ENCODE assay signal across 17 mouse cellular contexts in genomic region chr19:15663659-15664255, GRCm38 (mm10).
DNase-seq lines count a peak whose midpoint lies in the region; ATAC-seq and TF ChIP-seq lines count a peak whose summit lies in the region.
"Had no signal": no experiment of that assay in that cellular context is flagged by ENCODE, and none has a peak within 500 bp of the region (broad histone marks: within the 10 kb centered on the region; RNA-seq: fewer than 3 reads in every experiment).

No protein-coding gene starts in this region.

- H3K36me3 ChIP-seq in forebrain, postnatal 0 days (ENCODE audit: insufficient read depth): no peaks in the 10 kb centered on the region
- no peaks in the 10 kb centered on the region for H3K36me3 ChIP-seq in forebrain, embryonic 16.5 days (ENCODE audit: control insufficient read depth, insufficient read depth)
- H3K36me3 ChIP-seq in hindbrain, embryonic 16.5 days (ENCODE audit: control insufficient read depth, insufficient read depth, low read length): no peaks in the 10 kb centered on the region
- H3K36me3 ChIP-seq in hindbrain, embryonic 10.5 days: no peaks in the 10 kb centered on the region
- H3K36me3 ChIP-seq in neural tube, embryonic 13.5 days: no peaks in the 10 kb centered on the region
- no peaks in the 10 kb centered on the region for H3K36me3 ChIP-seq in neural tube, embryonic 14.5 days (ENCODE audit: control insufficient read depth, insufficient read depth, low read length)
- H3K36me3 ChIP-seq: embryonic facial prominence, embryonic 12.5 days; forebrain, embryonic 15.5 days; heart, embryonic 12.5 days; hindbrain, embryonic 15.5 days had no signal

- no peaks in the 10 kb centered on the region for H3K9me3 ChIP-seq in forebrain, postnatal 0 days (ENCODE audit: low read length)
- H3K9me3 ChIP-seq in forebrain, embryonic 16.5 days (ENCODE audit: control insufficient read depth, low read length): no peaks in the 10 kb centered on the region
- H3K9me3 ChIP-seq in hindbrain, embryonic 16.5 days (ENCODE audit: control insufficient read depth, low read length): no peaks in the 10 kb centered on the region
- no peaks in the 10 kb centered on the region for H3K9me3 ChIP-seq in hindbrain, embryonic 10.5 days
- no peaks in the 10 kb centered on the region for H3K9me3 ChIP-seq in neural tube, embryonic 13.5 days
- H3K9me3 ChIP-seq in neural tube, embryonic 14.5 days (ENCODE audit: control insufficient read depth, low read length): no peaks in the 10 kb centered on the region
- H3K9me3 ChIP-seq: embryonic facial prominence, embryonic 12.5 days; forebrain, embryonic 15.5 days; heart, embryonic 12.5 days; hindbrain, embryonic 15.5 days had no signal

- no peak overlapping the region for H3K4me2 ChIP-seq in forebrain, postnatal 0 days (ENCODE audit: low read depth)
- no peak overlapping the region for H3K4me2 ChIP-seq in forebrain, embryonic 16.5 days (ENCODE audit: low read length)
- no peak overlapping the region for H3K4me2 ChIP-seq in hindbrain, embryonic 16.5 days (ENCODE audit: low read length)
- no peak overlapping the region for H3K4me2 ChIP-seq in neural tube, embryonic 13.5 days
- H3K4me2 ChIP-seq in neural tube, embryonic 14.5 days (ENCODE audit: low read depth, low read length): no peak overlapping the region
- H3K4me2 ChIP-seq: embryonic facial prominence, embryonic 12.5 days; forebrain, embryonic 15.5 days; heart, embryonic 12.5 days; hindbrain, embryonic 15.5 days had no signal

- 39% methylated on average over 3 of the region's 3 CpGs for WGBS in forebrain, postnatal 0 days
- WGBS in forebrain, embryonic 16.5 days: 28% methylated on average over 3 of the region's 3 CpGs
- 25% methylated on average over 3 of the region's 3 CpGs for WGBS in hindbrain, embryonic 16.5 days
- 64% methylated on average over 3 of the region's 3 CpGs for WGBS in hindbrain, embryonic 10.5 days
- WGBS in neural tube, embryonic 13.5 days: 13% methylated on average over 3 of the region's 3 CpGs
- 15% methylated on average over 3 of the region's 3 CpGs for WGBS in neural tube, embryonic 14.5 days

- TF ChIP-seq CTCF in forebrain, postnatal 0 days (IDR thresholded peaks at IDR 0.05; ENCODE audit: low read depth): no peak

- no peak overlapping the region for H3K9ac ChIP-seq in forebrain, postnatal 0 days
- H3K9ac ChIP-seq in forebrain, embryonic 16.5 days (replicated peaks; ENCODE audit: low read depth, low read length): no peak overlapping the region
- H3K9ac ChIP-seq in hindbrain, embryonic 16.5 days (ENCODE audit: low read depth, low read length): no peak overlapping the region
- H3K9ac ChIP-seq in neural tube, embryonic 13.5 days: no peak overlapping the region
- no peak overlapping the region for H3K9ac ChIP-seq in neural tube, embryonic 14.5 days (replicated peaks; ENCODE audit: low read depth, low read length)
- H3K9ac ChIP-seq: embryonic facial prominence, embryonic 12.5 days; forebrain, embryonic 15.5 days; heart, embryonic 12.5 days; hindbrain, embryonic 15.5 days had no signal

- 0 out of 2 replicates have a peak, but pooled peaks have one; percentile 23 for ATAC-seq in forebrain, postnatal 0 days
- no peak for ATAC-seq in forebrain, embryonic 16.5 days
- ATAC-seq in hindbrain, embryonic 16.5 days: 0 out of 2 replicates have a peak, but pooled peaks have one; percentile 31
- ATAC-seq in neural tube, embryonic 13.5 days (ENCODE audit: low read depth): peak; percentile 78
- ATAC-seq in neural tube, embryonic 14.5 days (ENCODE audit: low read depth): peak; percentile 88
- ATAC-seq: forebrain, embryonic 15.5 days had no signal

- H3K4me1 ChIP-seq in forebrain, postnatal 0 days (ENCODE audit: insufficient read depth): no peaks in the 10 kb centered on the region
- H3K4me1 ChIP-seq in forebrain, embryonic 16.5 days (replicated peaks; ENCODE audit: control insufficient read depth, insufficient read depth, low read length): peaks cover 11% of the 10 kb centered on the region
- peaks cover 14% of the 10 kb centered on the region for H3K4me1 ChIP-seq in hindbrain, embryonic 16.5 days (ENCODE audit: control insufficient read depth, insufficient read depth, low read depth, low read length)
- peaks cover 16% of the 10 kb centered on the region for H3K4me1 ChIP-seq in hindbrain, embryonic 10.5 days (replicated peaks)
- H3K4me1 ChIP-seq in neural tube, embryonic 13.5 days (replicated peaks): peaks cover 37% of the 10 kb centered on the region
- peaks cover 18% of the 10 kb centered on the region for H3K4me1 ChIP-seq in neural tube, embryonic 14.5 days (ENCODE audit: control insufficient read depth, insufficient read depth, low read length)
- H3K4me1 ChIP-seq: heart, embryonic 12.5 days had no signal

- no peak overlapping the region for H3K27ac ChIP-seq in forebrain, postnatal 0 days (ENCODE audit: low read depth, low read length)
- no peak overlapping the region for H3K27ac ChIP-seq in forebrain, embryonic 16.5 days (ENCODE audit: low read length)
- H3K27ac ChIP-seq in hindbrain, embryonic 16.5 days (ENCODE audit: low read depth, low read length): no peak overlapping the region
- H3K27ac ChIP-seq in hindbrain, embryonic 10.5 days: no peak overlapping the region
- H3K27ac ChIP-seq in neural tube, embryonic 13.5 days (replicated peaks): peak overlapping the region; percentile 72
- H3K27ac ChIP-seq in neural tube, embryonic 14.5 days (ENCODE audit: low read depth, low read length): peak overlapping the region; percentile 28; the same call in 1 of the 2 replicates
- H3K27ac ChIP-seq: embryonic facial prominence, embryonic 12.5 days; forebrain, embryonic 15.5 days; hindbrain, embryonic 15.5 days had no signal

- H3K4me3 ChIP-seq in forebrain, postnatal 0 days (ENCODE audit: low read depth, low read length): no peak overlapping the region
- no peak overlapping the region for H3K4me3 ChIP-seq in forebrain, embryonic 16.5 days (replicated peaks; ENCODE audit: low read length)
- H3K4me3 ChIP-seq in hindbrain, embryonic 16.5 days (ENCODE audit: low read length): no peak overlapping the region
- no peak overlapping the region for H3K4me3 ChIP-seq in hindbrain, embryonic 10.5 days
- no peak overlapping the region for H3K4me3 ChIP-seq in neural tube, embryonic 13.5 days
- H3K4me3 ChIP-seq in neural tube, embryonic 14.5 days (ENCODE audit: low read depth, low read length): no peak overlapping the region
- H3K4me3 ChIP-seq: embryonic facial prominence, embryonic 12.5 days; forebrain, embryonic 15.5 days; heart, embryonic 12.5 days; hindbrain, embryonic 15.5 days had no signal

- H3K27me3 ChIP-seq in forebrain, postnatal 0 days (ENCODE audit: insufficient read depth, low read length): peaks cover 31% of the 10 kb centered on the region
- H3K27me3 ChIP-seq in forebrain, embryonic 16.5 days (replicated peaks; ENCODE audit: control insufficient read depth, insufficient read depth, low read length): peaks cover 23% of the 10 kb centered on the region
- peaks cover 5% of the 10 kb centered on the region for H3K27me3 ChIP-seq in hindbrain, embryonic 16.5 days (replicated peaks; ENCODE audit: control insufficient read depth, insufficient read depth, low read length)
- peaks cover 12% of the 10 kb centered on the region; the same call in 1 of the 2 replicates for H3K27me3 ChIP-seq in hindbrain, embryonic 10.5 days (ENCODE audit: insufficient read depth, poor library complexity, severe bottlenecking)
- 0 out of 2 replicates have a peak, but pooled peaks cover 7% of the 10 kb centered on the region for H3K27me3 ChIP-seq in neural tube, embryonic 13.5 days
- H3K27me3 ChIP-seq in neural tube, embryonic 14.5 days (ENCODE audit: control insufficient read depth, insufficient read depth, low read length): no peaks in the 10 kb centered on the region
- H3K27me3 ChIP-seq: embryonic facial prominence, embryonic 12.5 days; heart, embryonic 12.5 days had no signal

- DNase-seq in forebrain, postnatal 0 days: no peak
- DNase-seq in hindbrain, embryonic 10.5 days (ENCODE audit: low spot score): no peak
- no peak for DNase-seq in spleen, postnatal 4 days (ENCODE audit: low spot score in 2 of 2)
- DNase-seq: adrenal gland, adult 2 months; adrenal gland, postnatal 25 days; embryo, embryonic 11 days; gastrocnemius, postnatal 14 days; heart, postnatal 36 days; kidney, adult 11 months had no signal

Comparison
In these comparisons a context has a peak if more than half of its experiments do, and no peak if none do; other contexts are left out.
1. H3K27ac ChIP-seq: peak in neural tube, embryonic 13.5 days (single experiment) and neural tube, embryonic 14.5 days (single experiment); none in forebrain, postnatal 0 days (single experiment), forebrain, embryonic 16.5 days (single experiment), hindbrain, embryonic 16.5 days (single experiment) and hindbrain, embryonic 10.5 days (single experiment).